Mouse (Mus musculus): ENCODE measurements at regions not wholly inside any gene's neighbourhood (a gene's known extent, or its start where the extent isn't known, plus 50 kb on each side); places are given as distances from the start of the nearest gene placed in this dataset.

GRCm38 (mm10) chr10:67785563-67785962 lies 126.9 kb downstream of the Zfp365 start:
- no peaks in the 10 kb centered on the region for H3K27me3 ChIP-seq (replicated peaks; ENCODE audit: control insufficient read depth, insufficient read depth, low read length)
- H3K4me3 ChIP-seq (ENCODE audit: low read length) = no peak overlapping the region
- ATAC-seq = no peak
- 65% methylated on average over 2 of the region's 2 CpGs for WGBS
- no peaks in the 10 kb centered on the region for H3K4me1 ChIP-seq (ENCODE audit: control insufficient read depth, insufficient read depth, low read length)
- no peaks in the 10 kb centered on the region for H3K9me3 ChIP-seq (ENCODE audit: control insufficient read depth, low read length)
- H3K27ac ChIP-seq (ENCODE audit: low read length) = no peak overlapping the region
- H3K9ac ChIP-seq (ENCODE audit: low read depth, low read length) = no peak overlapping the region
- H3K4me2 ChIP-seq (ENCODE audit: low read depth, low read length) = no peak overlapping the region
- no peaks in the 10 kb centered on the region for H3K36me3 ChIP-seq (ENCODE audit: control insufficient read depth, insufficient read depth, low read length)

- Histone ChIP-seq H3K4me1 (ENCODE audit: control insufficient read depth, insufficient read depth, low read length) (no peaks in the 10 kb centered on the region), H3K9ac (ENCODE audit: low read depth, low read length) (no peak overlapping the region), H3K27me3 (replicated peaks; ENCODE audit: control insufficient read depth, insufficient read depth, low read length) (no peaks in the 10 kb centered on the region), H3K36me3 (ENCODE audit: control insufficient read depth, insufficient read depth, low read length) (no peaks in the 10 kb centered on the region), H3K4me2 (ENCODE audit: low read depth, low read length) (no peak overlapping the region), H3K27ac (ENCODE audit: low read length) (no peak overlapping the region), H3K4me3 (ENCODE audit: low read length) (no peak overlapping the region), H3K9me3 (ENCODE audit: control insufficient read depth, low read length) (no peaks in the 10 kb centered on the region)
- WGBS = 81% methylated on average over 10 of the region's 10 CpGs
- no peak for ATAC-seq
These were observed 134.1 kb downstream of the Zfp365 start for GRCm38 (mm10) chr10:67778341-67778740.

- H3K4me3 ChIP-seq (ENCODE audit: low read length) = no peak overlapping the region
- no peaks in the 10 kb centered on the region for H3K36me3 ChIP-seq (ENCODE audit: control insufficient read depth, insufficient read depth, low read length)
- 86% methylated on average over 7 of the region's 7 CpGs for WGBS
- H3K27ac ChIP-seq (ENCODE audit: low read length) = no peak overlapping the region
- H3K4me2 ChIP-seq (ENCODE audit: low read depth, low read length) = no peak overlapping the region
- no peaks in the 10 kb centered on the region for H3K9me3 ChIP-seq (ENCODE audit: control insufficient read depth, low read length)
- H3K27me3 ChIP-seq (replicated peaks; ENCODE audit: control insufficient read depth, insufficient read depth, low read length) = no peaks in the 10 kb centered on the region
- no peaks in the 10 kb centered on the region for H3K4me1 ChIP-seq (ENCODE audit: control insufficient read depth, insufficient read depth, low read length)
- H3K9ac ChIP-seq (ENCODE audit: low read depth, low read length) = no peak overlapping the region
- ATAC-seq = no peak
These were observed 134.7 kb downstream of the Zfp365 start for GRCm38 (mm10) chr10:67777721-67778120.

- 90% methylated on average over 9 of the region's 9 CpGs for WGBS
- Histone ChIP-seq H3K27ac (ENCODE audit: low read length) (no peak overlapping the region), H3K4me3 (ENCODE audit: low read length) (no peak overlapping the region), H3K4me1 (ENCODE audit: control insufficient read depth, insufficient read depth, low read length) (no peaks in the 10 kb centered on the region), H3K9ac (ENCODE audit: low read depth, low read length) (no peak overlapping the region), H3K4me2 (ENCODE audit: low read depth, low read length) (no peak overlapping the region), H3K27me3 (replicated peaks; ENCODE audit: control insufficient read depth, insufficient read depth, low read length) (no peaks in the 10 kb centered on the region), H3K9me3 (ENCODE audit: control insufficient read depth, low read length) (no peaks in the 10 kb centered on the region), H3K36me3 (ENCODE audit: control insufficient read depth, insufficient read depth, low read length) (no peaks in the 10 kb centered on the region)
- no peak for ATAC-seq
These were observed 135.6 kb downstream of the Zfp365 start for GRCm38 (mm10) chr10:67776851-67777250.

GRCm38 (mm10) chr10:67771796-67772195 lies 140.7 kb downstream of the Zfp365 start:
- Histone ChIP-seq H3K4me1 (ENCODE audit: control insufficient read depth, insufficient read depth, low read length) (no peaks in the 10 kb centered on the region), H3K27ac (ENCODE audit: low read length) (no peak overlapping the region), H3K9ac (ENCODE audit: low read depth, low read length) (no peak overlapping the region), H3K4me3 (ENCODE audit: low read length) (no peak overlapping the region), H3K27me3 (replicated peaks; ENCODE audit: control insufficient read depth, insufficient read depth, low read length) (no peaks in the 10 kb centered on the region), H3K36me3 (ENCODE audit: control insufficient read depth, insufficient read depth, low read length) (no peaks in the 10 kb centered on the region), H3K9me3 (ENCODE audit: control insufficient read depth, low read length) (no peaks in the 10 kb centered on the region), H3K4me2 (ENCODE audit: low read depth, low read length) (no peak overlapping the region)
- WGBS = 57% methylated on average over 8 of the region's 8 CpGs
- no peak for ATAC-seq

GRCm38 (mm10) chr10:67766099-67766498 lies 146.4 kb downstream of the Zfp365 start:
- Histone ChIP-seq H3K27ac (ENCODE audit: low read length) (no peak overlapping the region), H3K36me3 (ENCODE audit: control insufficient read depth, insufficient read depth, low read length) (no peaks in the 10 kb centered on the region), H3K4me2 (ENCODE audit: low read depth, low read length) (no peak overlapping the region), H3K27me3 (replicated peaks; ENCODE audit: control insufficient read depth, insufficient read depth, low read length) (no peaks in the 10 kb centered on the region), H3K9ac (ENCODE audit: low read depth, low read length) (no peak overlapping the region), H3K4me3 (ENCODE audit: low read length) (no peak overlapping the region), H3K9me3 (ENCODE audit: control insufficient read depth, low read length) (no peaks in the 10 kb centered on the region), H3K4me1 (ENCODE audit: control insufficient read depth, insufficient read depth, low read length) (no peaks in the 10 kb centered on the region)
- no peak for ATAC-seq
- 36% methylated on average over 13 of the region's 13 CpGs for WGBS

GRCm38 (mm10) chr10:67760424-67760823 lies 152.0 kb downstream of the Zfp365 start:
- WGBS = 55% methylated on average over 3 of the region's 3 CpGs
- H3K9me3 ChIP-seq (ENCODE audit: control insufficient read depth, low read length) = no peaks in the 10 kb centered on the region
- H3K4me1 ChIP-seq (ENCODE audit: control insufficient read depth, insufficient read depth, low read length) = no peaks in the 10 kb centered on the region

GRCm38 (mm10) chr10:67748121-67748520 lies 164.3 kb downstream of the Zfp365 start:
- H3K36me3 ChIP-seq (ENCODE audit: control insufficient read depth, insufficient read depth, low read length) = no peaks in the 10 kb centered on the region
- H3K9me3 ChIP-seq (ENCODE audit: control insufficient read depth, low read length) = no peaks in the 10 kb centered on the region
- H3K27ac ChIP-seq (ENCODE audit: low read length) = no peak overlapping the region
- ATAC-seq = no peak
- WGBS = 81% methylated on average over 4 of the region's 4 CpGs
- no peak overlapping the region for H3K4me2 ChIP-seq (ENCODE audit: low read depth, low read length)
- no peak overlapping the region for H3K4me3 ChIP-seq (ENCODE audit: low read length)
- no peaks in the 10 kb centered on the region for H3K4me1 ChIP-seq (ENCODE audit: control insufficient read depth, insufficient read depth, low read length)
- H3K9ac ChIP-seq (ENCODE audit: low read depth, low read length) = no peak overlapping the region
- no peaks in the 10 kb centered on the region for H3K27me3 ChIP-seq (replicated peaks; ENCODE audit: control insufficient read depth, insufficient read depth, low read length)

More at GRCm38 (mm10) chr10:67760424-67760823, 152.0 kb downstream of the Zfp365 start:
- no peaks in the 10 kb centered on the region for H3K36me3 ChIP-seq (ENCODE audit: control insufficient read depth, insufficient read depth, low read length)
- no peak overlapping the region for H3K9ac ChIP-seq (ENCODE audit: low read depth, low read length)
- no peak overlapping the region for H3K4me2 ChIP-seq (ENCODE audit: low read depth, low read length)
- ATAC-seq = no peak
- no peaks in the 10 kb centered on the region for H3K27me3 ChIP-seq (replicated peaks; ENCODE audit: control insufficient read depth, insufficient read depth, low read length)
- no peak overlapping the region for H3K4me3 ChIP-seq (ENCODE audit: low read length)
- H3K27ac ChIP-seq (ENCODE audit: low read length) = no peak overlapping the region

- 72% methylated on average over 3 of the region's 3 CpGs for WGBS
- no peak overlapping the region for H3K4me2 ChIP-seq (ENCODE audit: low read depth, low read length)
- no peak overlapping the region for H3K27ac ChIP-seq (ENCODE audit: low read length)
- no peak overlapping the region for H3K4me3 ChIP-seq (ENCODE audit: low read length)
- H3K4me1 ChIP-seq (ENCODE audit: control insufficient read depth, insufficient read depth, low read length) = no peaks in the 10 kb centered on the region
- H3K9me3 ChIP-seq (ENCODE audit: control insufficient read depth, low read length) = no peaks in the 10 kb centered on the region
- no peak for ATAC-seq
- no peak overlapping the region for H3K9ac ChIP-seq (ENCODE audit: low read depth, low read length)
- H3K36me3 ChIP-seq (ENCODE audit: control insufficient read depth, insufficient read depth, low read length) = no peaks in the 10 kb centered on the region
- H3K27me3 ChIP-seq (replicated peaks; ENCODE audit: control insufficient read depth, insufficient read depth, low read length) = no peaks in the 10 kb centered on the region
These were observed 165.0 kb downstream of the Zfp365 start for GRCm38 (mm10) chr10:67747461-67747860.

GRCm38 (mm10) chr10:67746140-67746539 lies 166.3 kb downstream of the Zfp365 start:
- Histone ChIP-seq H3K4me2 (ENCODE audit: low read depth, low read length) (no peak overlapping the region), H3K36me3 (ENCODE audit: control insufficient read depth, insufficient read depth, low read length) (no peaks in the 10 kb centered on the region), H3K4me1 (ENCODE audit: control insufficient read depth, insufficient read depth, low read length) (no peaks in the 10 kb centered on the region), H3K27me3 (replicated peaks; ENCODE audit: control insufficient read depth, insufficient read depth, low read length) (no peaks in the 10 kb centered on the region), H3K4me3 (ENCODE audit: low read length) (no peak overlapping the region), H3K9ac (ENCODE audit: low read depth, low read length) (no peak overlapping the region), H3K27ac (ENCODE audit: low read length) (no peak overlapping the region), H3K9me3 (ENCODE audit: control insufficient read depth, low read length) (no peaks in the 10 kb centered on the region)
- ATAC-seq = no peak
- WGBS = 70% methylated on average over 3 of the region's 3 CpGs
